Mouse (Mus musculus): Measurements from ENCODE around the gene Clec16a. TPM values are rescaled to one million over a fixed set of nuclear protein-coding genes. Genes with fewer than 3 reads are reported as not detected.

Clec16a gene
- polyA plus RNA-seq, 1 experiment from 2014 or later: 31.5 TPM

- Histone ChIP-seq H3K27me3 (replicated peaks) (no peaks in the 10 kb centered on the region), H3K4me3 (replicated peaks) (no peak overlapping the region), H3K4me1 (no peaks in the 10 kb centered on the region), H3K36me3 (peaks cover 6% of the 10 kb centered on the region; the same call in 1 of the 2 replicates), H3K9ac (no peak overlapping the region), H3K4me2 (no peak overlapping the region), H3K9me3 (no peaks in the 10 kb centered on the region), H3K27ac (no peak overlapping the region)
- 93% methylated on average over 4 of the region's 4 CpGs for WGBS
- ATAC-seq (ENCODE audit: insufficient read depth, low FRiP score, low read depth): no peak
Observed at GRCm38 (mm10) chr16:10567153-10567552, 22.0 kb downstream of the Clec16a start.

- H3K27me3 ChIP-seq (replicated peaks): no peaks in the 10 kb centered on the region
- no peaks in the 10 kb centered on the region for H3K9me3 ChIP-seq
- H3K4me2 ChIP-seq: no peak overlapping the region
- no peaks in the 10 kb centered on the region for H3K4me1 ChIP-seq
- H3K27ac ChIP-seq: no peak overlapping the region
- H3K4me3 ChIP-seq (replicated peaks): no peak overlapping the region
- ATAC-seq (ENCODE audit: insufficient read depth, low FRiP score, low read depth): no peak
- peaks cover 11% of the 10 kb centered on the region for H3K36me3 ChIP-seq
- H3K9ac ChIP-seq: no peak overlapping the region
- WGBS: 81% methylated on average over 5 of the region's 5 CpGs
Observed at GRCm38 (mm10) chr16:10569809-10570395, 24.8 kb downstream of the Clec16a start.

DNA sequence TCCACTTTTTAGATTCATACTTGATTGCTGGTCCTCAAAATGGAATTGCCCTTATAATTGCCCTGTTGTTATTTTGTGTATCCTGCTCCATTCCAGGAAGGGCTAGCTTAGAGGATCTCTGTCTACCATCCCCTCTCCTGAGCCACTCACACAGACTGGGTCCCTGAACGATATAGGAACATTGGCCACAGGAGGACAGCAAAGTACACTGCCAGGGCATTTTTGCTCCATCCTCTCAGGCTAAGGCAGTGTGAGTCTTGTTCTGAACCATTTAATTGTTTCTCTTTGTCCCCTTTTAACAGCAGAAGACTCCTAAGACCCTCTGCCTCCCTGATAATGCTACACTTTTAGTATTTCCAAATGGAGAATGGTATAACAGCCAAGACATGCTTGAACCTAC is 25.6 kb downstream of the Clec16a start:
- Histone ChIP-seq H3K4me1 (no peaks in the 10 kb centered on the region), H3K27ac (no peak overlapping the region), H3K9me3 (no peaks in the 10 kb centered on the region), H3K36me3 (peaks cover 11% of the 10 kb centered on the region), H3K9ac (no peak overlapping the region), H3K4me3 (replicated peaks) (no peak overlapping the region), H3K27me3 (replicated peaks) (no peaks in the 10 kb centered on the region), H3K4me2 (no peak overlapping the region)
- no peak for ATAC-seq (ENCODE audit: insufficient read depth, low FRiP score, low read depth)
- WGBS: 54% methylated on average over 1 of the region's 1 CpGs

DNA sequence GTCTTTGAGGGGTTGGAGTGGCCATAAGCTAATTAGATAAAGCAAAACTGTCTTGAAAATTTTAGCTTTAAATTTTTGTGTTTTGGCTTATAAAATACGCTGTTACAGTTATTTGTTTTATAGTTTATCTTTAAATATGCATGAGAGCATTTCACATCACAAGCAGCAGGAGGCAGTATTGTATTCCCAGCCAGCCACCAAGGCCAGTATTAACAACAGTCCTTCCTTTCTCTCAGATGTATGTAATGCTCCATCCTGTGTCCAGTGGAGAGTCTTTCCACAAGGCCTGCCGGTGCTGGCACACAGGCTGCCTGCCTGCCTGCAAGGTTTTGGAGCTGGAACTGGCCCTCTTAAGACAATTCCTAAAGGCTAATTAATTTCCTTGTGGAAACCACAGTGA is 26.7 kb downstream of the Clec16a start:
- H3K27me3 ChIP-seq (replicated peaks): no peaks in the 10 kb centered on the region
- H3K4me1 ChIP-seq: no peaks in the 10 kb centered on the region
- H3K9ac ChIP-seq: no peak overlapping the region
- 44% methylated on average over 2 of the region's 2 CpGs for WGBS
- H3K27ac ChIP-seq: no peak overlapping the region
- H3K36me3 ChIP-seq: peaks cover 11% of the 10 kb centered on the region
- no peak overlapping the region for H3K4me2 ChIP-seq
- ATAC-seq (ENCODE audit: insufficient read depth, low FRiP score, low read depth): no peak
- no peak overlapping the region for H3K4me3 ChIP-seq (replicated peaks)
- no peaks in the 10 kb centered on the region for H3K9me3 ChIP-seq

- 70% methylated on average over 2 of the region's 2 CpGs for WGBS
- H3K4me3 ChIP-seq (replicated peaks): no peak overlapping the region
- no peak for ATAC-seq (ENCODE audit: insufficient read depth, low FRiP score, low read depth)
- H3K4me2 ChIP-seq: no peak overlapping the region
- no peak overlapping the region for H3K9ac ChIP-seq
- H3K4me1 ChIP-seq: no peaks in the 10 kb centered on the region
- H3K9me3 ChIP-seq: no peaks in the 10 kb centered on the region
- peaks cover 8% of the 10 kb centered on the region; the same call in 1 of the 2 replicates for H3K36me3 ChIP-seq
- H3K27me3 ChIP-seq (replicated peaks): no peaks in the 10 kb centered on the region
- no peak overlapping the region for H3K27ac ChIP-seq
Observed at GRCm38 (mm10) chr16:10574936-10575335, 29.8 kb downstream of the Clec16a start.

- ATAC-seq (ENCODE audit: insufficient read depth, low FRiP score, low read depth): no peak
- Histone ChIP-seq H3K4me2 (no peak overlapping the region), H3K9ac (no peak overlapping the region), H3K27ac (no peak overlapping the region), H3K4me3 (replicated peaks) (no peak overlapping the region), H3K4me1 (no peaks in the 10 kb centered on the region), H3K27me3 (replicated peaks) (no peaks in the 10 kb centered on the region), H3K36me3 (peaks cover 8% of the 10 kb centered on the region; the same call in 1 of the 2 replicates), H3K9me3 (no peaks in the 10 kb centered on the region)
- WGBS: 88% methylated on average over 4 of the region's 4 CpGs
Observed at GRCm38 (mm10) chr16:10575915-10576314, 30.8 kb downstream of the Clec16a start.

- Histone ChIP-seq H3K36me3 (peaks cover 8% of the 10 kb centered on the region), H3K4me1 (no peaks in the 10 kb centered on the region), H3K4me3 (replicated peaks) (no peak overlapping the region), H3K4me2 (no peak overlapping the region), H3K27me3 (replicated peaks) (no peaks in the 10 kb centered on the region), H3K9me3 (no peaks in the 10 kb centered on the region), H3K9ac (no peak overlapping the region), H3K27ac (no peak overlapping the region)
- 60% methylated on average over 5 of the region's 5 CpGs for WGBS
- no peak for ATAC-seq (ENCODE audit: insufficient read depth, low FRiP score, low read depth)
Observed at GRCm38 (mm10) chr16:10577548-10577947, 32.4 kb downstream of the Clec16a start.

DNA sequence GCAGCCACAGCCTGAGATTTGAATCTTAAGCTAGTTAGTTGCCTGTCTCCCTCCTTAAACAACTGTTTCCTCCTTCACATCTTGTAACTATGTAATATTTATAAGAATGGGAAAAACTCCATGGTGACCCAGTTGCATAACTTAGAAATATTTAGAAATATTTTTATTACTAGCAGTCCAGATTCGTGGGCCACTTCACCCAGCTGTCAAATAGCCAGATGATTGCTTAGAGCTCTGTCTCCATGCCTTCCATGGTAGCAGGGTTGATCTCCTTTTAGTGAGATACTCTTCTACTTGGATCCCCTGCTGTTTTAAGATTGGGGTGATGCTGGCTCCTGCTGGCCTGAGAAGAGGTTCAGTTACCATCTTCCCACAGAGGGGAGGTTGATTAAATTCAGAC is 33.2 kb downstream of the Clec16a start:
- Histone ChIP-seq H3K4me1 (no peaks in the 10 kb centered on the region), H3K27me3 (replicated peaks) (no peaks in the 10 kb centered on the region), H3K9ac (no peak overlapping the region), H3K4me3 (replicated peaks) (no peak overlapping the region), H3K9me3 (no peaks in the 10 kb centered on the region), H3K36me3 (peaks cover 6% of the 10 kb centered on the region), H3K27ac (no peak overlapping the region), H3K4me2 (no peak overlapping the region)
- 54% methylated on average over 1 of the region's 1 CpGs for WGBS
- ATAC-seq (ENCODE audit: insufficient read depth, low FRiP score, low read depth): no peak

DNA sequence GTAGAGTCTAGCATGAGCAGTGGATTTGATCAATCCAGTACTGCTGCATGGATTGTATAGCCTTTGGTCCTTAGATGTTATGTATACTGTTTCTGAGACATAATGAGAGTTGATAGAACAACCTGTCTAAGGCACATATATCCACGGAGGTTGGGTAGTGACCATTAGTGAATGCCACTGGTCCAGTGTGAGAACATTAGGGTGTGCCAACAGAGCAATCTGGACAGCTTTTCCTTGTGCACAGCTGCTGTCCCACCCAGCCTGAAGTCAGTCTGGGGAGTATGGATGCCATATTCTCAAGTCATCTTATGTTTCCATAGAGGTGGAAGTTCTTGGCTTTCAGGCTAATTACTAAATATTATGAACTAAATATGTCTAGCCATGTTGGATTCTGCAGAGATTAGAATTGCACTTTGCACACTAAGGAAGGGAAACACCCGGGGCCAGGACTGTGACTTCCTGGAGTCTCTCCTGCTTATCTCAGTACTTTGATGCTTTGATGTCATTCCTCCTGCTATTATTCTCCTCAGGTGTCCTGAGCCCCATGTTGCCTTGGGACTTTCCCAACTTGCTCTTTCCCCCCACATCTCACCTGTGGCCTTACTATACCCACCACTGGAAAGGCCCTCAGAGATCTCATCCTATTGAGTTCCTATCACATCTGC is 36.2 kb downstream of the Clec16a start:
- Histone ChIP-seq H3K27ac (no peak overlapping the region), H3K27me3 (replicated peaks) (no peaks in the 10 kb centered on the region), H3K36me3 (no peaks in the 10 kb centered on the region; the same call in 1 of the 2 replicates), H3K4me1 (no peaks in the 10 kb centered on the region), H3K4me3 (replicated peaks) (no peak overlapping the region), H3K9ac (no peak overlapping the region), H3K4me2 (no peak overlapping the region), H3K9me3 (no peaks in the 10 kb centered on the region)
- ATAC-seq (ENCODE audit: insufficient read depth, low FRiP score, low read depth): no peak
- 77% methylated on average over 2 of the region's 2 CpGs for WGBS

DNA sequence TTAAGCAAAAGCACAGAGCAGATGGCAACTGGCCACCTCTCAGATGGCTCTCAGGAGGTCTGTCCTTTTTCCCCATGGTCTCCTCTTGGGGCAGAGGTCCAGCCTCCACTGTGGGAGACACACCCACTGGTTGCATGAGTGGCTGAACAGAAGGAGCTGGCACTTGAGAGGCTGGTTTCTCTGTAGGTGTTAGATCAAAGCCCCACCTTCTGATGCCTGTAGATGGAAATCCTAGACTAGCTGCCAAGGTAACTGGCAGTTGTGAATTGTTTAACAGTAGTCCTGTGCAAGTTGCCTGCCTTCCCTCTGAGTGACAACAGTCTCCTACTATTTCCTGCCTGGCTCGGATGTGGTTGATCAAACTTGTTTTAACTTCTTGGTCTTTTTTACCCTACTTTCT is 40.0 kb downstream of the Clec16a start:
- no peaks in the 10 kb centered on the region for H3K9me3 ChIP-seq
- H3K27ac ChIP-seq: no peak overlapping the region
- 59% methylated on average over 1 of the region's 1 CpGs for WGBS
- no peak overlapping the region for H3K9ac ChIP-seq
- H3K36me3 ChIP-seq: no peaks in the 10 kb centered on the region; the same call in 1 of the 2 replicates
- no peak for ATAC-seq (ENCODE audit: insufficient read depth, low FRiP score, low read depth)
- H3K27me3 ChIP-seq (replicated peaks): no peaks in the 10 kb centered on the region
- no peak overlapping the region for H3K4me3 ChIP-seq (replicated peaks)
- no peak overlapping the region for H3K4me2 ChIP-seq
- H3K4me1 ChIP-seq: no peaks in the 10 kb centered on the region

GRCm38 (mm10) chr16:10586546-10586945 is 41.4 kb downstream of the Clec16a start:
- H3K9me3 ChIP-seq: no peaks in the 10 kb centered on the region
- 74% methylated on average over 3 of the region's 3 CpGs for WGBS
- no peak for ATAC-seq (ENCODE audit: insufficient read depth, low FRiP score, low read depth)
- no peaks in the 10 kb centered on the region for H3K4me1 ChIP-seq
- no peaks in the 10 kb centered on the region for H3K36me3 ChIP-seq
- H3K27me3 ChIP-seq (replicated peaks): no peaks in the 10 kb centered on the region
- no peak overlapping the region for H3K4me2 ChIP-seq
- no peak overlapping the region for H3K27ac ChIP-seq
- H3K9ac ChIP-seq: no peak overlapping the region
- no peak overlapping the region for H3K4me3 ChIP-seq (replicated peaks)

DNA sequence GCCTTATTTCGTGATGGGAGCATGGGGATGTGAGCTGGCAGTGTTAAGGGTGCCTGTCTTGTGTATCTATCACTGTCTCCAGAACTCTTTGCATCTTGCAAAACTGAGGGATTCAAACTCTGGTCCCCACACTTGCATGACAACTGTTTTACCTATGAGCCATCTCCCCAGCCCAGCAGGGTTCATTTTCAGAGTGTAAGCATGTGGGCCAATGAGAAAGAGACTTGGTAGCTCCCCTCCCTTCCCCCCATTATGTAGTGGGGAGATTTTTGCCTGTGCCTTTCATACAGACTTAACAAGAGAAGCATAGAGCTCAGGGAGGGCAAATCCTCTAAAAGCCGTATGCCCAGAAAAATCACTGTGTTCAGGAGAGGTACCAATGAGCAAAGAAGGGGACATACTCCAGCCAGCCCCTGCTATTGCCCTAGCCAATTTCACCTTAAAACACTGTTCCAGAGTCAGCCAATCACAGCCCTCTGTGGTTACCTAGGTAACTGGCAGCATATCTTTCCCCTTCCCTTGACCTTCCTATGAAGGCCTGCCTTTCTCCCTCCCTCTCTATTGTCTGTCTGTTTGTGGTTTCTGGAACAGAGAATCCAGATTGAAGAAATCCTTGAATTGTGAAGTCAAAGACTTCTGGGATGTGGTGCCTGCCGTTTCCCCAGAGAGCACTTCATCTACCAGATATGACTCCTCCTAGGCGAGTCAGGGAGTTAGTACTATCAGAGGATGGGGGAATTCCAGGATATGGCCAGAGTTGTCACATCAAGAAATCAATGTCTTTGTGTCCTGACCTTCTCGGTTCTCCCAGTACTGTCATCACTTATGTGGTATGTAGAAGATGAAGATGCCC is 55.0 kb downstream of the Clec16a start:
- no peak overlapping the region for H3K9ac ChIP-seq
- no peak for ATAC-seq (ENCODE audit: insufficient read depth, low FRiP score, low read depth)
- H3K9me3 ChIP-seq: no peaks in the 10 kb centered on the region
- no peak overlapping the region for H3K27ac ChIP-seq
- H3K4me3 ChIP-seq (replicated peaks): no peak overlapping the region
- 64% methylated on average over 5 of the region's 5 CpGs for WGBS
- no peaks in the 10 kb centered on the region for H3K4me1 ChIP-seq
- H3K27me3 ChIP-seq (replicated peaks): no peaks in the 10 kb centered on the region
- H3K36me3 ChIP-seq: no peaks in the 10 kb centered on the region
- H3K4me2 ChIP-seq: no peak overlapping the region

All from stomach, embryonic 15.5 days (tissue).